Mouse (Mus musculus) heart, embryonic 15.5 days (tissue): Measurements from ENCODE around the gene Ppm1h. TPM values are rescaled to one million over a fixed set of nuclear protein-coding genes. Genes with fewer than 3 reads are reported as not detected.
A peak's percentile ranks its signal among the peaks of the same experiment; 100 is the strongest.

Source experiments
- ATAC-seq: fragments of 200-750 bp; cut with Nextera tagmentation; replicated peaks from 2 replicates; pipeline ENCODE4 v1.8.0; 2017; ENCODE audit warnings: low read depth, moderate TSS enrichment; ENCODE audit not compliant: insufficient number of reproducible peaks, insufficient read depth, low FRiP score
- H3K27ac ChIP-seq: fragments of 300-500 bp; sonication (generic); 2 replicates; pipeline ENCODE4 v1.5.1; 2015; ENCODE audit warnings: mild to moderate bottlenecking, inconsistent platforms
- H3K27me3 ChIP-seq: fragments of 300-500 bp; sonication (generic); 2 replicates; pipeline ENCODE4 v1.6.1; 2015; ENCODE audit warnings: inconsistent platforms
- H3K36me3 ChIP-seq: fragments of 300-500 bp; sonication (generic); 2 replicates; pipeline ENCODE4 v1.6.1; 2015; ENCODE audit warnings: mild to moderate bottlenecking, inconsistent platforms
- H3K4me1 ChIP-seq: fragments of 300-500 bp; sonication (generic); replicated peaks from 2 replicates; pipeline ENCODE4 v1.6.1; 2015; ENCODE audit warnings: inconsistent platforms
- H3K4me2 ChIP-seq: fragments of 300-500 bp; sonication (generic); 2 replicates; pipeline ENCODE4 v1.6.1; 2015; ENCODE audit warnings: inconsistent platforms, mild to moderate bottlenecking, moderate library complexity
- H3K4me3 ChIP-seq: fragments of 300-500 bp; sonication (generic); 2 replicates; pipeline ENCODE4 v1.5.1; 2015; ENCODE audit warnings: mild to moderate bottlenecking, inconsistent platforms
- H3K9ac ChIP-seq: fragments of 300-500 bp; sonication (generic); 2 replicates; pipeline ENCODE4 v1.6.1; 2015; ENCODE audit warnings: mild to moderate bottlenecking, inconsistent platforms
- H3K9me3 ChIP-seq: fragments of 300-500 bp; sonication (generic); replicated peaks from 2 replicates; pipeline ENCODE4 v1.6.1; 2016; ENCODE audit warnings: inconsistent platforms
- WGBS: fragments of 180-500 bp; shearing (Covaris S2); methylation state at CpG from one replicate; pipeline ENCODE4 v1.1.7; 2015; ENCODE audit warnings: mixed read lengths; 5-methylcytosine and 5-hydroxymethylcytosine counted together
- polyA plus RNA-seq: library from polyadenylated mRNA; unstranded; fragments of >200 nt; fragmentation: Nextera tagmentation; extraction: Ambion mirVana; gene quantifications from 2 replicates; pipeline ENCODE4 v1.2.1, GENCODE M21; 2015

The Ppm1h gene
- 4.2 and 7.6 TPM in 2 replicates for polyA plus RNA-seq

- Histone ChIP-seq H3K27me3 (no peaks in the 10 kb centered on the region), H3K4me3 (peak within 1 kb of the TSS; percentile 92), H3K4me1 (peaks cover 15% of the 10 kb centered on the region), H3K9ac (peak within 1 kb of the TSS; percentile 87), H3K36me3 (no peaks in the 10 kb centered on the region), H3K4me2 (peak within 1 kb of the TSS; percentile 99), H3K27ac (peak within 1 kb of the TSS; percentile 72), H3K9me3 (no peaks in the 10 kb centered on the region)
- peak; percentile 88 for ATAC-seq
- under 1% methylated on average over 83 of the region's 94 CpGs for WGBS
Measured at GRCm38 (mm10) chr10:122678541-122679436, at the start of gene Ppm1h. Gene Ppm1h (plus strand): TSS chr10:122678762.

- H3K4me1 ChIP-seq: no peaks in the 10 kb centered on the region
- WGBS: 46% methylated on average over 4 of the region's 4 CpGs
- no peak for ATAC-seq
- no peaks in the 10 kb centered on the region for H3K36me3 ChIP-seq
- no peaks in the 10 kb centered on the region for H3K27me3 ChIP-seq
- H3K27ac ChIP-seq: no peak overlapping the region
- no peaks in the 10 kb centered on the region for H3K9me3 ChIP-seq
- H3K9ac ChIP-seq: no peak overlapping the region
- H3K4me3 ChIP-seq: no peak overlapping the region
- H3K4me2 ChIP-seq: no peak overlapping the region
Measured at GRCm38 (mm10) chr10:122629003-122629402, 49.6 kb upstream of the Ppm1h start.

GRCm38 (mm10) chr10:122639879-122640278, 38.7 kb upstream of the Ppm1h start:
- Histone ChIP-seq H3K4me3 (no peak overlapping the region), H3K4me2 (no peak overlapping the region), H3K4me1 (no peaks in the 10 kb centered on the region), H3K27ac (no peak overlapping the region), H3K36me3 (no peaks in the 10 kb centered on the region), H3K9ac (no peak overlapping the region), H3K9me3 (no peaks in the 10 kb centered on the region), H3K27me3 (no peaks in the 10 kb centered on the region)
- 83% methylated on average over 4 of the region's 4 CpGs for WGBS
- ATAC-seq: no peak

GRCm38 (mm10) chr10:122641263-122641795, 37.2 kb upstream of the Ppm1h start:
- 69% methylated on average over 8 of the region's 8 CpGs for WGBS

GRCm38 (mm10) chr10:122642125-122642524, 36.4 kb upstream of the Ppm1h start:
- no peak overlapping the region for H3K9ac ChIP-seq
- no peaks in the 10 kb centered on the region for H3K36me3 ChIP-seq
- H3K27me3 ChIP-seq: no peaks in the 10 kb centered on the region
- no peak for ATAC-seq
- no peak overlapping the region for H3K4me3 ChIP-seq
- no peak overlapping the region for H3K4me2 ChIP-seq
- no peaks in the 10 kb centered on the region for H3K9me3 ChIP-seq
- 85% methylated on average over 4 of the region's 4 CpGs for WGBS
- H3K27ac ChIP-seq: no peak overlapping the region
- no peaks in the 10 kb centered on the region for H3K4me1 ChIP-seq

More at GRCm38 (mm10) chr10:122641263-122641795, 37.2 kb upstream of the Ppm1h start:
- Histone ChIP-seq H3K4me1 (no peaks in the 10 kb centered on the region), H3K27ac (no peak overlapping the region), H3K27me3 (no peaks in the 10 kb centered on the region), H3K9me3 (no peaks in the 10 kb centered on the region), H3K36me3 (no peaks in the 10 kb centered on the region), H3K4me2 (no peak overlapping the region), H3K4me3 (no peak overlapping the region), H3K9ac (no peak overlapping the region)
- no peak for ATAC-seq

- H3K4me3 ChIP-seq: no peak overlapping the region
- no peaks in the 10 kb centered on the region for H3K4me1 ChIP-seq
- no peak overlapping the region for H3K27ac ChIP-seq
- H3K9me3 ChIP-seq: no peaks in the 10 kb centered on the region
- 81% methylated on average over 4 of the region's 4 CpGs for WGBS
- no peaks in the 10 kb centered on the region for H3K27me3 ChIP-seq
- ATAC-seq: no peak
- no peak overlapping the region for H3K9ac ChIP-seq
- H3K4me2 ChIP-seq: no peak overlapping the region
- H3K36me3 ChIP-seq: no peaks in the 10 kb centered on the region
Measured at GRCm38 (mm10) chr10:122651932-122652331, 26.6 kb upstream of the Ppm1h start.

- no peak overlapping the region for H3K4me2 ChIP-seq
- H3K9ac ChIP-seq: no peak overlapping the region
- H3K4me1 ChIP-seq: no peaks in the 10 kb centered on the region
- no peaks in the 10 kb centered on the region for H3K27me3 ChIP-seq
- no peaks in the 10 kb centered on the region for H3K9me3 ChIP-seq
- 93% methylated on average over 1 of the region's 1 CpGs for WGBS
- no peaks in the 10 kb centered on the region for H3K36me3 ChIP-seq
- H3K27ac ChIP-seq: no peak overlapping the region
- no peak overlapping the region for H3K4me3 ChIP-seq
- no peak for ATAC-seq
Measured at GRCm38 (mm10) chr10:122652578-122652977, 26.0 kb upstream of the Ppm1h start.

GRCm38 (mm10) chr10:122665652-122666051, 12.9 kb upstream of the Ppm1h start:
- no peak overlapping the region for H3K27ac ChIP-seq
- no peaks in the 10 kb centered on the region for H3K27me3 ChIP-seq
- no peak overlapping the region for H3K9ac ChIP-seq
- no peak for ATAC-seq
- no peaks in the 10 kb centered on the region for H3K36me3 ChIP-seq
- H3K4me3 ChIP-seq: no peak overlapping the region
- no peaks in the 10 kb centered on the region for H3K9me3 ChIP-seq
- WGBS: 60% methylated on average over 1 of the region's 1 CpGs
- H3K4me1 ChIP-seq: no peaks in the 10 kb centered on the region
- no peak overlapping the region for H3K4me2 ChIP-seq

GRCm38 (mm10) chr10:122671253-122671652, 7.3 kb upstream of the Ppm1h start:
- Histone ChIP-seq H3K4me3 (no peak overlapping the region), H3K4me1 (no peaks in the 10 kb centered on the region), H3K4me2 (no peak overlapping the region), H3K9me3 (no peaks in the 10 kb centered on the region), H3K27me3 (no peaks in the 10 kb centered on the region), H3K9ac (no peak overlapping the region), H3K36me3 (no peaks in the 10 kb centered on the region), H3K27ac (no peak overlapping the region)
- WGBS: 76% methylated on average over 2 of the region's 2 CpGs
- no peak for ATAC-seq

GRCm38 (mm10) chr10:122672044-122672443, 6.5 kb upstream of the Ppm1h start:
- no peak for ATAC-seq
- WGBS: 84% methylated on average over 4 of the region's 4 CpGs
- no peak overlapping the region for H3K4me2 ChIP-seq
- no peak overlapping the region for H3K27ac ChIP-seq
- H3K4me3 ChIP-seq: no peak overlapping the region
- no peaks in the 10 kb centered on the region for H3K4me1 ChIP-seq
- no peaks in the 10 kb centered on the region for H3K36me3 ChIP-seq
- no peak overlapping the region for H3K9ac ChIP-seq
- no peaks in the 10 kb centered on the region for H3K27me3 ChIP-seq
- H3K9me3 ChIP-seq: no peaks in the 10 kb centered on the region

- Histone ChIP-seq H3K9ac (peak overlapping the region; percentile 87), H3K4me3 (peak overlapping the region; percentile 92), H3K27me3 (no peaks in the 10 kb centered on the region), H3K4me2 (peak overlapping the region; percentile 99), H3K27ac (peak overlapping the region; percentile 72), H3K4me1 (peaks cover 15% of the 10 kb centered on the region), H3K9me3 (no peaks in the 10 kb centered on the region), H3K36me3 (no peaks in the 10 kb centered on the region)
- no peak; the same call in 1 of the 2 replicates for ATAC-seq
- under 1% methylated on average over 33 of the region's 33 CpGs for WGBS
Measured at GRCm38 (mm10) chr10:122679437-122680045, 979 bp downstream of the Ppm1h start.
